Mouse (Mus musculus) layer of hippocampus, postnatal 25 days (tissue): ENCODE data around the gene Cd9. TPM values are rescaled to one million over a fixed set of nuclear protein-coding genes. Genes with fewer than 3 reads are reported as not detected.

ENCODE experiments used
- DNase-seq, 2 experiments: peaks; one replicate each; pipeline ENCODE4 v3.0.0; 2022; ENCODE audit warnings: mixed read lengths in 2 of 2, low spot score in 1 of 2; ENCODE audit errors: extremely low spot score in 1 of 2
- total RNA-seq, 2 experiments: library from RNA; stranded (reverse); gene quantifications; 2 replicates each; pipeline ENCODE4 v1.2.3; 2021

Gene Cd9
- total RNA-seq, 2 experiments from 2014 or later: 78.0 to 89.7 TPM

DNA sequence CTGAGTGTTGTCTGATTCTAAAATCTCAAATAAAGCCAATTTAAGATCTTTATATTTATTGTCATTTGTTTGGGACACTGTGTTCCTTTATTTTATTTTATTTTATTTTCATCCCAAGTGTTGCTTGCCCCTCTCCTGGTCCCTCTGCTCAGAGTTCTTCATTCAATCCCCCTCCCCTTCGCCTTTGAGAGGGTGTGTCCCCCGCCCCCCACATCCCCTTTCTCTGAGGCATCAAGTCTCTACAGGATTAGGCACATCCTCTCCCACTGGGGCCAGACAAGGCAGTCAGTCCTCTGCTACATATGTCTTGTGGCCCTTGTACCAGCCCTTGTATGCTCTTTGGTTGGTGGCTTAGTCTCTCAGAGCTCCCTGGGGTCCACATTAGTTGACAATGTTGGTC is 46.9 kb downstream of the Cd9 start:
- no peak for DNase-seq

DNA sequence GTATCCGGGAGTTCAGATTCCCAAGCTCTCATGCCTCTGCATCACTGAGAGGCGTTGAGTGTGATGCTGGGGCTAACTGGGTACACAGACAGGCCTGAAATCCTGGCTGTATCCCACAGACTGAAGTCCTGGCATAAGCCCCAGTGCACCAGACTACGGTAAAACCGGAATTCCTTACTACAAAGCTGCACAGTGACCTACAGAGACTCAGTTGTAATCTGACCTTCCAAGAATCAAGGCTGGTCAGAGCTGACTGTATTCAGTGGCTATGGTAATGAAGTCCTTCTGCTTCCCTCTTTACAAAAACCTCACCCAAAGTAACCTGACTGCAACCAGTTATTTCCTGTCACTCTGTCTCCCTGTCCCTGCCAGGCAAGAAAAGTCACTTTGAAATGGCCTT is 47.4 kb downstream of the Cd9 start:
- DNase-seq: no peak

DNA sequence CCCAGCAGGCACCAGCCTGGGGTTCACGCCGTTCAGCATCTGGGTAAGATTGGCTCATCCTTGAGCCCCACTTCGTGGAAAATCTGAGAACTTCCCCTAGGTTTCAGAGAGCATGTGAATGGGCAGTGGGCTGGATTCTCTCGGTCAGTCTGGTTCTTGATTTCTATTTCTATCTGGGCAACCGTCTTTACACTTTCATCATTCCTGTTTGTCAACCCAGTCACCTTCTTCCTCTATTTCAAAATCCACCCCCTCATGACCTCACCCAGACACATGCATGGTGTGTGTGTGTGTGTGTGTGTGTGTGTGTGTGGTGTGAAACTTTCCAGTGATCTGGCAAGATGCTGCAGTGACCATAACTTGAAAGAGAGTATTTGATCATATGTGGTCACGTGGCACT is 49.2 kb downstream of the Cd9 start:
- no peak for DNase-seq

DNA sequence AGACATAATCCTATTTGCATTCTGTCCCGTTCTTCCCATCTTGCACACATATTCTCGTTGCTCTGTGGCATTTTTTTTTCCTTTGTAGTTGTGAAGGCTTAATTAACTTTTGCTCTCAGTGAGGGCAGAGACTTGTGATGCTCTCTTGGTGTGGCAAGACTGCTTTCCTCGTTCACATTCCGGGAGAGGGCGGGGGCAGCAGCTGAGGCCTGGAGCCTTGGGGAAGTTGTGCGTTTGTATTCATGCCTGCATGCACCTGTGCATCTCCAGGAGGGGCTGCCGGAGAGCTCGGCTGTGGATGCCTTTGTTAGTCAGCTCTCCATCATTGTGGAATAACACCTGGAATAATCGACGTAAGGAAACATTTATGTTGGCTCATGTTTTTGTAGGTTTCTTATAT is 52.0 kb downstream of the Cd9 start:
- no peak for DNase-seq

DNA sequence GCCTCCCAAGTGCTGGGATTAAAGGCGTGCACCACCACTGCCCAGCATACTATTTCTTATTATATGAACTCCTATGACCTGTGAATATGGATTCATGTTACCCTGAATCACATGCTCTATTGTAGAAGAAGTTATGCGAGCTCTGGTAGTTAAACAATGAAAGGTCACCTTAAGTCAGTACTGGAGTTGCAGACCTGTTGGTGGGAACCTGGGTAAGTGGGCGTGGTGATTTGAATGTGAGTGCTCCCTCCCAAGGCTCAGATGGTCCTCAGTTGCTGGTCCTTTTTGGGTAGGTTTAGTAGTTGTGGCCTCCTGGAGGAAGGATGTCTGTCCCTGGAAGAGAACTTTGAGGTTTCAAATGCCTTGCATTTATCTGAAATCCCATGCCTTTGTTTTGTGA is 57.8 kb downstream of the Cd9 start:
- DNase-seq: no peak

DNA sequence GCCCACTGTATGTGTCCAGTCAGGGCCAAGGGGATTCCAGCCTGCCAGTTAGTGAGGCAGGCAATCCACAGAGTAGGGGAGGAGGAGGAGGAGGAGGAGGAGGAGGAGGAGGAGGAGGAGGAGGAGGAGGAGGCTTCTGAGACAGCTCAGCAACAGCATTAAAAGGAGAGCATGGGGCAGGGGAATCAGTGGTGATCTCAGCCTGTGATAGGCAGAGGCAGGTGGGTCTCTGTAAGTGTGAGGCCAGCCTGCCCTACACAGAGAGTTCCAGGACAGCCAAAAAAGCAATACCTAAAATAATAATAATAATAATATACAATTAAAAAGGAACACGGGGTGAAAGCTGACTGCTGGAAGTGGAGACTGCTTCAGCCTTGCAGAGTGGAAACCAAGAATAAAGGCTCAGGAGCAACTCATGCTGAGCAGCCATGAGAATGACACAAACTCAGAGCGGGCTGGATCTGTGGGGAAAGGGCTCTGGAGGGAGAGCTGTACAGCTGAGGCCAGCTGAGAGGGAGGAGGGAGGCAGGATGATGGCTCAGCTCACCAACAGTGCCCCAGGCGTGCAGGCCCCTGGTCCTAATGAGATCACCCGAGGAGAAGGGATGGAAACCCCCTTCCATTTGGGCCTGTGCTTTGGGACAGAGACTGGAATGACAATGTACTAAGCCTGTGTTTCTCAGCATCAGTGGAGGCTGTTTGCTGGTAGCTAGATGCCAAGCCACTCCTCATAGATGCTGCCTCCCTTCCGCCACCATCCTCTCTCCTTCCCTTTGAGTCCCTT is 59.7 kb downstream of the Cd9 start:
- DNase-seq: no peak

DNA sequence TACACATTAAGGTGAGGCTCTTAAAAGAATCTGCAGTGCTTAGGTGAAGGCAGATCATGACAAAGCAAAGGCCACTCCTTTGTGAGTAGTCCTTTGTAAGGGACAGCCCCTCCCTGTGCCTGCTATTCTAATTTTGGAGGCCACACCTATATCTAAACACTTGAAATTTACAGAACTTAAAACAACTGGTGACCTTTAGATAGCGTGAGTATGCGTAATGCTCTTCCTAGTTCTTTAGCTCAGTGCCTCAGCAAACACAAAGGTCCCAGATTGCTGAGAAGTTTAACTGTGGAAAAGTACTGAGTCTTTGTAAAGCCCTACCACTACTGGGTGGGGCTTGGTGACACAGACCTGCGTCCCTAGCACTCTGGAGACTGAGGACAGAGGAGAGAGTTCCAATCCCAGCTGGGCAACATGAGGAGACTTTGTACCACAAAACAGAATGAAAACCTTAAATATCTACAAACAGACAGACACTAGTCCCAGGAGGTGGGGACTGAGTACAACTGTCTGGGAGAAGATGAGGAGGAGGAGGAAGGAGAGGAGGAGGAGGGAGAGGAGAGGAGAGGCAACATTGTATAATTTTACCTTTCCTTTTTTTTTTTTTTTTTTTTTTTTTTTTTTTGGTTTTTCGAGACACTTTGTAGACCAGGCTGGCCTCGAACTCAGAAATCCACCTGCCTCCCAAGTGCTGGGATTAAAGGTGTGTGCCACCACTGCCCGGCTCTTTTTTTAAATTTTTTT is 60.7 kb downstream of the Cd9 start:
- no peak for DNase-seq

DNA sequence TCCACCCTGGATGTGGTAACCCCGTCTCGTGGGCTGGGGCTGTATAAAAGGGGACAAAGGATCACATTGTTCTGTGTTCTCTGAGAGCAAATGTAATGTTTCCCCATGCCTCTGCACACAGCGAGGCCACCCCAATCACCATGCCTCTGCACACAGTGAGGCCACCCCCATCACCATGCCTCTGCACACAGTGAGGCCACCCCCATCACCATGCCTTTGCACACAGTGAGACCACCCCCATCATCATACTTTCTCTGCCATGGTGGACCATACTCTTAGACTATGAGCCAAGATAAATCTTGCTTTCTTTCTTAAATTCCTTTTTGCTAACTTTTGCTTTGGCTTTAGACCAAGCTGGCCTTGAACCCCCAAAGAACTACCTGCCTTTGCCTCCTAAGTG is 61.3 kb downstream of the Cd9 start:
- no peak for DNase-seq

DNA sequence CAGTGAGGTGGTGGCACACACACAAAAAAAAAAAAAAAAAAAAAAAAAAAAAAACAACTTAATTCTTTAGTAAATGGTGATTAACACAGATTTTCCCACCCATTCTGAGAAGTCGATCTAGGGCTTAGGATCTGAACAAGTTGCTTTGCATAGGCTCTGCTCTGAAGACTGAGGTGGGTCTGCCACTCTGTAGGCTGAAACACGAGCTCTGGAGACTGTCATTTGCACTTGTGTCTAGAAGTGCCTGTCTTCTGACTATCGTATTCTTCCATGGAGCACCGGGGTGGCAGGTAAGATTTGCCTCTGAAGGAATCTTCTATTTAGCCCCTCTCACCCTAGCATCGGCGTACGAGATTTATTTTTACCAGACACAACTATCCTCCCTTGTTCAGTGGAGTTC is 62.1 kb downstream of the Cd9 start:
- no peak for DNase-seq

DNA sequence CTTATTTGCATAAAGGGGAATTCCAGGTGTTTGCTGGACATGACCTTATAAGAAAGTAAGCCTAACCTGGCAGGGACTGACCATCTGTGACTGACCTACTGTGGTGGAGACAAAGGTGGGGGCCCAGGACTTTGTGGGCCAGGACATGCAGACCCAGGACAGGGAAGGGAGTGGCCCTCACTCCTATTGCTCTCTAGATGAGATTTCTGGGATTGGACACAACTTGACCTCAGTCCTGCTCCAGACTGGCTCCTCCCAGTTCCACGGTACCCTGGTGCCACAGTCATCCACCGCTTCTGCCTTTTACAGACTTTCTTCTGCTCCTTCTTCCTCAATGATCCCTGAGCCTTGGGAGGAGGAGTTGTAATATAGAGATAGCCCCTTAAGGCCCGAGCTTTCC is 63.6 kb downstream of the Cd9 start:
- DNase-seq: no peak

DNA sequence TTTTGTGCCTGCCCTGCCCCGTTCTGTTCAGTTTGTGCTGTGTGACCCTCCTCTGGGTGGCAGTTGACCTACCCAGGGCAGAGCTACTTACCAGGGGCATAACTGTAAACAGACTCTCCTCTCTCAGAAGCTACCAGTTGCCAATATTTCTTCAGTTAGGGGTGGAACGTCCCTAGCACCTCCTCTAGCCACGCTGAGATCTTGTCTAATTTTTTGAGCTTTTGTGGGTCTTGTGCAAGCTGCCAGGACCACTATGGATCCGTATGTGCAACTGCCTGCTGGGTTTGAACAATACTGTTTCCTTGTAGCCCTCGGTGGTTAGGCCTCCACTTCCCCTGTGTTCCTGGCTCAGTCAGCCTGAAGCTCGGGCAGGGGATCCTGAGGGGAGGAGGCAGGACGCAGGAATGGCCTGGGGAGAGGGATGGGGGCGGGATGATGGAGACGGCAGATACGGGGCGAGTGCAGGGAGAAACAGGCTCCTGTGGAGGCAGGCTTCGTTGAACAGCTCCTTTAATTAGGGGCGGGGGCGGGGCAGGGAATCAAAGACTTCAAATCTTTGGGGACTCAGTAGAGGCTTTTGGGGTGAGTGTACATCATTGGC is 64.1 kb downstream of the Cd9 start:
- no peak for DNase-seq

DNA sequence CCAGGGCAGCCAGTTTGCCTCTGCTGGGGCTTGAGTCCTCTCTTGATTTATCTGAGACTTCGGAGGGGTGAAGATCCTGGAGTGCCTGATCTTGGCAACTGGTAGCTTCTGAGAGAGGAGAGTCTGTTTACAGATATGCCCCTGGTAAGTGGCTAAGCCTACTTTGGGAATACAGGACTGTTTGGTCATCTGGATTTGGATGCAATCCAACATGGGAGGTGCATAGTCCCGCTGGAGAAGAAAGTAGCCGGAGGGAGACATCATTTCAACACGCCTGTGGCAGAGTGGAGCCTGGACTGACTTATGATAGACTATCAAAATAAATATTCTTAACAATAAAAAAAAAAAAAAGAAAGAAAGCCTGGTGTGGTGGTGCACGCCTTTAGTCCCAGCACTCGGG is 64.8 kb downstream of the Cd9 start:
- DNase-seq: no peak

DNA sequence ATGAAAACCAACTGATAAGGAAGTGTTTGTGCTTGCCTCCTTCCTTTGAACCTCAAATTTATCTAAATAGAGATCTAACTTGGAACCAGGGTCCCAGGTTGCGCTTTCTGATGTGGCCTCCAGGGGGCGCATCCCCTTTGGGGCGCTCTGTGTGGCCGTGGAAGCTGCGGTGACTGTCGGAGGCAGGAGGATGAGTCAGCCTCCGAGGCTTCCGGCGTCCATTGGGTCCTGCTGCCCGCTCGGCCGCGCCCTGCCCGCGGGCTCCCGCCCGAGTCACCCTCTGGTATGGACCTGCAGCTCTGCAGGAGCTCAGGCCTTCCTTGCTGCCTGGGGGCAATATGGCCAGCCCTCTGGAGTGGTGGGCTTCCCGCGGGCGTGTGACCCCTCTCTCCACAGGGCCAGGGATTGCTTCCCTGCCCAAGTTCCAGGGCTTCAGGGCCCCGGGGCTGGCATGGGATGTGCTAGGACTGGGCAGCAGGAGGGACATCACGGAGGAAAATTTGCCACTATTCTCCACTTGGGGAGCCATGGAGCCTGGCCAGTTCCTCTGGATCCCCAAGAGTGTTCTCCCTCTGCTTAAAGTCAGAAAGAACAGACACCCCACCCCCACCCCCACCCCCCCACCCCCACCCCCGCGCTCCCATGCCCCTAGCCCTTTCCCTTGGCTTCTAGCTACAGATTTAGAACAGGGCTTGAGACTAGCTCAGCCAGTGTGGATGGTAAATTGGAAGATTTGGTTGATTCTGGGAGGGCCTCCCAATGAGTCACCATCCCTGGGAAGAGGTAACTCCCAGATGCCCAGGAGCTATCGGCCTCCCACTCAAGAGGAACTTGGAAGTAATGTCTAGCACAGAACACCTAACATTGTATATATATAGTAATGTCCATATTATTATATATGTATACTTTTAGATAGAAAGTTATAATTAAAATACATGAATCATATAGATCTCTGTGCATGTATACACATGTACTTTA is 67.9 kb downstream of the Cd9 start:
- DNase-seq: peak; percentile 66 to 81

DNA sequence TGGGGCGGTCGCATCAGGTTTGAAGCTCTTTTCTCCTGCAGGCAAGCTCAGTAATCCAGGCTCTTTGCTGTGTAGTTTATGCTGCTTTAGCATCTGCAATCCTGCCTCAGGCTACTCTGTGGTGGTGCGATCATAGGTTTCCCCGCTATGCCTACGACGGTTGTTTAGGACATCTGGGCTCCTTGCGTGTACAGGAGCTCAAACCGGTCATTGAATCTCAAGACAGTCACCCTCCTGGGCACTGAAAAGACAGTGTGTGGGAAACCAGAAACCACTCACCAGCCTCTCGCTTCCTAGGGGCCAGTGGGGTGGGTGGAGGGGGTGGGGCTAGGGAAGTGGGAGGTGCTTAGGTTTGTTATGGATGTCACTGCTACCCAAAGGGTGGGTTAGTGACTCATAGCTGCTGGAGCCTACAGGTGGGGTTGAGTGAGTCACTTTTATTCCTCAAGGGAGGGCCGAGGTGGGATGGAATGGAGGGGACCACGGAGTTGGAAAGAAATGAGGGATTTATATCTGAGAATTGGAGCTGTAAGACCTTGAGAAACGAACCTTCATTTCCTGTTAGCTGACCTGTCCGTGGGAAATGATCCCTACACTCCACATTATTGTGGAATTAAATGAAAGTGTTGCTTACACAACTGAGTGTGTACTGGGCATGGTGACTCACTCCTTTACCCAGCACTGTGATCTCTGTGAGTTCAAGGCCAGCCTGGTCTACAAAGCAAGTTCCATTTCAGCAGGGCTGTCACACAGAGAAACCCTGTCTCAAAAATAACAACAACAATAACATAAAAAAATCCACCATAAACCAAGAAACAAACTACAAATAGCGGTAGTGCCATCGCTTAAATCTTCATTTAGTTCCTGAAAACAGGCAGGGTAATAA is 69.1 kb downstream of the Cd9 start:
- DNase-seq: no peak

DNA sequence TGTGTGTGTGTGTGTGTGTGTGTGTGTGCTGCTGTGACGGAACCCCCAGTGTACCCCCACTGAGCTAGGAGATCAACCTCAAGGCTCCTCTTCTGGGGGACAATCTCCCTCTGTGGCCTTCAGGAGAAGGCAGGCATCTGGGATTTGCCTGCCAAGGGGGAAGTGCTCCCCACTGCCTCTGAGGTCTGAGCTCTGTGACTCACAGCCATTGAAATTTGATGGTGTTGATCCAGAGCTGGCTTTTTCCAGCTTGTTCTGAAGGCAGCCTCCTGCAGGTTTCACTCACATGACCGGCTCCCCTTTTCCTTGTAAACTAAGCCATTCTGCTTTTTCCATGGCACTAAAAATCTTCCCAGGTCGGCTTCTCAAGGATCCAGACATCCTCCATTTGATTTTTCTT is 70.4 kb downstream of the Cd9 start:
- no peak for DNase-seq

DNA sequence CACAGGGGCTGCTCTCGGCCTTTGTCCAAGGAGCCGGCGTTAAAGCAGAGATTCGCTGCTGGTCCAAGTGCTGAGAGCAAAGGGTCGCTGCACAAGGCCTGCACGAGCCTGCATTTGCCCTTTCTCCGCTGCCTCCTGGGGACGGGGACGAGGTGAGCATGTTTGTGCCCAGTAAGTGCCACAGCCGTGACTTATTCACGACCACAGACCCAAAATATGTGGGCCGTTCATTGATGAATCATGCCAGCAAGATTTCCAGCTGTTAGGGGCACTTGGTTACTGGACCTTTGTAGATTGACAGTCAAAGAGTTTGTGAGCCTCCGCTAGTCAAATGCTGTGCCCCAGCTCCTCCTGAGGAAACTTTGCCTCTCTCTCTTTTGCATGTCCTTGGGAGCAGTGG is 71.1 kb downstream of the Cd9 start:
- DNase-seq: no peak

DNA sequence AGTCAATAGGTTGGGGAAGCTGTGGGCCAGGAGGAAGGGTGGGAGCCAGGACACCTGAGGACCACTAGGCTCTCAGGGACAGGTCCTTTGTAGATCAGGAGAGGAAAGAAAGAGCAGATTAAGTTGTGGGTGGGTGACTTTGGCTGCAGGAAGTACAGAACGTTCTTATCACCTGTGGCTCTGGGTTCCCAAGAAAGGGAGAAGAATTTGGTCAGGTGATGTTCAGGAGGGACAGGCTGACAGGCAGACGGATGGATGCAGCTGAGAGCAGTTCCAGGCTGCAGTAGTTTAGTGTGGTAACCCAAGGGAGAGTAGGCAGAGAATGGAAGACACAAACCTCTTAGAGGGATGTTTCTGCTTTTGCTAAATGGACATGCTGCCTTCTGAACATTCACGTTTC is 71.5 kb downstream of the Cd9 start:
- no peak for DNase-seq

DNA sequence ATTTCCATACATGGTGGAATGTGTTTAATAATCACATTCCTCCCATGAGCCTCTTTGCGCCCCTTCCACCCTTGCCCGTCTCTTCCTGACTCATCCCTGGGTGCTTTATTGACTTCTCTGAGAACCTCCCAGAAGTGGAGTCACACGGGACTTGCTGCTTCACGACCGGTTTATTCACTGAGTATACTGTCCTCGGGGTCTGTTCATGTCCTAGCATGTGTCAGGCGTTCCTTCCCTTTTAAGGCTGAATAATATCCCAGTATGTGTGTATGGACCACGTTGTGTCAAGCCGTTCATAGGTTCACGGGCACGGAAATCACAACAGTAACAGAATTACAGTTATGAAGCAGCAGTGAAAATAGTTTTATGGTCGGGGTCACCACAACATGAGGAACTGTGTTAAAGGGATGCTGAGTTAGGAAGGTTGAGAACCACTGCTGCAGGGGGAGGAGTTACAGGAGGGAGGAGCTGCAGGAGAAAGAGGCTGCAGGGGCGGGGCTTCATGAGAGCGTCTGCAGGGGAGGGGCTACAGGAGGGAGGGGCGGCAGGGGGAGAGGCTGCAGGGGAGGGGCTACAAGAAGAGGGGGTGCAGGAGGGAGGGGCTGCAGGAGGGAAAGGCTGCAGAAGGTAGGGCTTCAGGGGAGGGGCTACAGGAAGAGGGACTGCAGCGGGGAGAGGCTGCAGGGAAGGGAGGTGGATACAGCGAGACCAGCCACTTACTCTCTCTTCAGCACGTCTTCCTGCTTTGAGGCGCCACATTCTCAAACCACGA is 72.4 kb downstream of the Cd9 start:
- DNase-seq: no peak
